Mouse (Mus musculus) kidney, adult 2 months (tissue): Measurements from ENCODE around the gene Mterf1a.

ENCODE experiments used
- CTCF ChIP-seq: fragments of 200-500 bp; conservative IDR thresholded peaks from 2 replicates; pipeline ENCODE4 v1.5.1; 2011; ENCODE audit warnings: low read depth, mild to moderate bottlenecking, control low read depth, low read length, moderate library complexity, mixed read lengths; ENCODE audit not compliant: insufficient read depth, insufficient read length
- POLR2A ChIP-seq: fragments of 200-500 bp; IDR thresholded peaks from one replicate; pipeline ENCODE4 v1.6.1; 2011; ENCODE audit warnings: low read depth, low read length, control low read depth

DNA sequence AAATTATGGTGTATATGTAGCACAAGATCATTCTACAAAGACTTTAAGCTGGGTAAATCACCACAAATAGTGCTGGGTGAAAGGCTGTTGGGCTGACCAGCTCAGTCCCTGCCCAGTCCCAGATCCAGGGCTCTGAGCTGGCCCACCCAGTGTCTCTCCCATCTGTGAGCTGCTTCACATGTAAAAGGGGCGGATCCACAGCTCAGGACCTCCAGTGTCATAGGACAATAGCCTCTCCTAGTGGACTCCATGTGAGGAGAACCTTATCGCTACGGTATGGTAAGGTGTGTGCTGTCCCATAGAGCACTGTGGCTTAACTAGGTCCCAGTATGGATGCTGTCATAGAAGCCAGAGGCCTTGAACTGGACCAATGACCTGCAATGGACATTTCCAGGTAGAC is 37.9 kb upstream of the Mterf1a start:
- TF ChIP-seq CTCF, result no peak
- TF ChIP-seq POLR2A, result no peak
